Mouse (Mus musculus) heart, embryonic 12.5 days (tissue): ENCODE data around the gene Tex44. TPM values are rescaled to one million over a fixed set of nuclear protein-coding genes. Genes with fewer than 3 reads are reported as not detected.
A peak's percentile ranks its signal among the peaks of the same experiment; 100 is the strongest.

Experiments used
- ATAC-seq: fragments of 200-750 bp; cut with Nextera tagmentation; 2 replicates; pipeline ENCODE4 v1.8.0; 2017; ENCODE audit warnings: moderate TSS enrichment, moderate library complexity; ENCODE audit not compliant: insufficient number of reproducible peaks, low FRiP score
- H3K27ac ChIP-seq: fragments of 300-500 bp; sonication (generic); 2 replicates; pipeline ENCODE4 v1.5.1; 2016; ENCODE audit warnings: mild to moderate bottlenecking, moderate library complexity; ENCODE audit not compliant: poor library complexity, severe bottlenecking
- H3K27me3 ChIP-seq: fragments of 300-500 bp; sonication (generic); replicated peaks from 2 replicates; pipeline ENCODE4 v1.6.1; 2016; ENCODE audit warnings: mild to moderate bottlenecking, moderate library complexity
- H3K36me3 ChIP-seq: fragments of 300-500 bp; sonication (generic); 2 replicates; pipeline ENCODE4 v1.6.1; 2016; ENCODE audit warnings: mild to moderate bottlenecking, moderate library complexity
- H3K4me1 ChIP-seq: fragments of 300-500 bp; sonication (generic); replicated peaks from 2 replicates; pipeline ENCODE4 v1.6.1; 2016; ENCODE audit warnings: mild to moderate bottlenecking
- H3K4me2 ChIP-seq: fragments of 300-500 bp; sonication (generic); 2 replicates; pipeline ENCODE4 v1.6.1; 2016; ENCODE audit warnings: mild to moderate bottlenecking, moderate library complexity
- H3K4me3 ChIP-seq: fragments of 300-500 bp; sonication (generic); 2 replicates; pipeline ENCODE4 v1.5.1; 2016; ENCODE audit warnings: mild to moderate bottlenecking
- H3K9ac ChIP-seq: fragments of 300-500 bp; sonication (generic); 2 replicates; pipeline ENCODE4 v1.6.1; 2016; ENCODE audit warnings: mild to moderate bottlenecking, moderate library complexity
- H3K9me3 ChIP-seq: fragments of 300-500 bp; sonication (generic); replicated peaks from 2 replicates; pipeline ENCODE4 v1.6.1; 2016; ENCODE audit warnings: mild to moderate bottlenecking, moderate library complexity
- whole genome bisulfite sequencing: fragments of 180-500 bp; shearing (Covaris S2); methylation state at CpG from one replicate; pipeline ENCODE4 v1.1.7; 2016; 5-methylcytosine and 5-hydroxymethylcytosine counted together
- polyA plus RNA-seq: library from polyadenylated mRNA; unstranded; fragments of >200 nt; fragmentation: Nextera tagmentation; extraction: Ambion mirVana; gene quantifications from 2 replicates; pipeline ENCODE4 v1.2.1, GENCODE M21; 2016

The Tex44 gene
- polyA plus RNA-seq, 1 experiment from 2014 or later: not detected

DNA sequence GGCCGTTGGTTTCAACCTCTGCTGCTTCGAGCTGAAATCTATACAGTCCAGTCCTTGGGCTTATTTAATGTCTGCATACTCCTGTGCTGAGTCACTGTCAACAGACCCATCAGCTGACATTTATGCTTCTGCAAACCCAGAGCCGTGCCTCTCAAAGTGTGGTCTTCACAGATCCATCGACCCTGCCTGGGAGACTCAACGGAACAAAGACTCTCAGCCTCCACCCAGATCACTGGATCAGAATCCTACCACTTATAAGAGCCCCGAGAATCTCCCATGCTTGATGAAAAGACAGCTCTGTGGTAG lies 11.8 kb downstream of the Tex44 start:
- Histone ChIP-seq H3K27me3 (no peaks in the 10 kb centered on the region), H3K9ac (peak overlapping the region; percentile 37; the same call in 1 of the 2 replicates), H3K4me2 (no peak overlapping the region), H3K4me3 (no peak overlapping the region), H3K4me1 (peaks cover 73% of the 10 kb centered on the region), H3K27ac (peak overlapping the region; percentile 24; the same call in 1 of the 2 replicates), H3K9me3 (no peaks in the 10 kb centered on the region), H3K36me3 (no peaks in the 10 kb centered on the region)
- WGBS: 41% methylated on average over 6 of the region's 6 CpGs
- ATAC-seq: no peak

DNA sequence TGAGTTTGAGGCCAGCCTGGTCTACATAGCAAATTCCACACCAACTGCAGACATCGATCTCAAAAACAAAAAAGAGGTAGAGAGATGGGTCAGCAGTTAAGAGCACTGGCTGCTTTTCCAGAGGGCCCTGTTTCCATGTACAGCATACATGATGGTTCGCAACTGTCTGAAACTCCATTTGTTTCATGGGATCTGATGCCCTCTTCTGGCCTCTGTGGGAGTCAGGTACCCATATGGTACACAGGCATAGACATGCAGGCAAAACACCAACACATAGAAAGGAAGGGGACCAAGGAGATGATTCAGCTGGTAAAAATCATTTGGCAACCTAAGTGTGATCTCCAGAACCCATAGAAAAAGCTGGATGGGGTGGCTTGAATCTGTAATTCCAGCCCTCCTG lies 12.4 kb downstream of the Tex44 start:
- 72% methylated on average over 2 of the region's 2 CpGs for WGBS
- peaks cover 77% of the 10 kb centered on the region for H3K4me1 ChIP-seq

DNA sequence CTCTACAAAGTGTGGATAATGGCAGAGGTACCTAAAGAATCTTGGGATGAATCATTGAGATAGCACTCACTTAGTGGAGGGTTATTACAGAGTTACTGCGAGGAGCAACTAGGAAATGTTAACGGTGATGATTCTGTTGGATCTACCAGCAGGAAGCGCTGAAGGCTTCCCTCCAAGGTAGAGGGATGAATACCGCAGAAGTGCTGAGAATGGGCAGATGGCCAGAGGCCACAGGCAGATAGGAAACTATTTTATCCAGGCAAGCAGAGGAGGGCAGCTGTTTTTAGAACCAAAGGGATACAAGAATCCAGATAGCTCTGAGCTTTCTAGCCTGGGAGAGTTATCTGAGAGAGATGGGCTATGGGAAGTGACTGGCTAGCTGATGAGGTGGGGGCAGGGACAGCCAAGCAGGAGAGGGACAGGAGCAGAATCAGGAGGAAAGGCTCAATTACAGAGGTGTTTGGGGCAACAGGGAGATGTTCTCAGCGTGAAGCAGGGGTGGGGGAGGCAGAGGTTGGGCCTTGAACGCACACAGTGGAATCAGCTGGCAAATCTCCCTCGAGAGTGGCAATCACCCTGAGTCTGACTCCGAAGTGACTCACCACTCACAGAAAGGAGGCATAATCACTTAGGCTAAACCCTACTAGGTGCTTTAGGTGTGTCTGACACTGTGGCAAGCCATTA lies 13.5 kb downstream of the Tex44 start:
- Histone ChIP-seq H3K4me2 (peak overlapping the region; percentile 76; the same call in 1 of the 2 replicates), H3K4me1 (peaks cover 77% of the 10 kb centered on the region)

More for the DNA sequence above, 12.4 kb downstream of the Tex44 start:
- peak overlapping the region; percentile 24; the same call in 1 of the 2 replicates for H3K27ac ChIP-seq
- H3K9ac ChIP-seq: no peak overlapping the region
- no peak for ATAC-seq
- H3K9me3 ChIP-seq: no peaks in the 10 kb centered on the region
- H3K36me3 ChIP-seq: no peaks in the 10 kb centered on the region
- H3K4me2 ChIP-seq: no peak overlapping the region
- no peaks in the 10 kb centered on the region for H3K27me3 ChIP-seq
- no peak overlapping the region for H3K4me3 ChIP-seq

DNA sequence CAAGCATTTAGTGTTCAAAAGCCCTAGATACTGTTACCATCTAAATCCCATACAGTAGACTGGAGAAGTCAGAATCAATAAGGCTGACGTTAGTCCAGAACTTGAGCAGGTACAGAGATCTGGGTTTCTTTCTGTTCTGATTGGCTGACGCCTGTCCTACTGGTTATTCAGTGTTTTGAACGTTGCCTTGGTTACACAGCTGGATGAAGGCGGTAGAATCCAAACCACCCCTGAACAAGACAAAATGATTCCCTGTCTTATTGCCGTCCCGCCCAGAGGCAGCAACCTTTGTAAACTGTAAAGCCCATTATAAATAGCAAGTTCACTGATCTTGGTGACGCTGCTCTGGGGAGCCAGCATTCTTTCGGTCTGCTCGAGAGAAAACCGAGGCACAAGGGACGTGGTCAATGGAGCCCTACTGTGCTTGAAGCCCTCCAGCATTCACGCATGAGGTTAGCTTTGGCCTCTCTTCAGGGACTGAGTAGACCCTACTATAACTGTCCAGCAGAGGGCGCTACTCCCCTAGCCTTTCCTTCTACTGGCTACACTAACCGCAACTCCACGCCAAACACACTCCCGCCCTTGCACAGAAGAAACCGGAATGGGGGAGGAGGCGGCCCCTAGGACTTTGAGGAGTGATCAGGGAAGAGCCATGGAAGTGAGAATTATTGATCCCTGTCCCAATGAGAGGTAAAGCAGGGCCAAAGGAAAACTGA lies 14.2 kb downstream of the Tex44 start:
- H3K4me3 ChIP-seq: peak overlapping the region; percentile 46
- peak; percentile 78 for ATAC-seq
- WGBS: 6% methylated on average over 18 of the region's 18 CpGs
- no peaks in the 10 kb centered on the region for H3K36me3 ChIP-seq
- peak overlapping the region; percentile 85 for H3K9ac ChIP-seq
- no peaks in the 10 kb centered on the region for H3K27me3 ChIP-seq
- H3K9me3 ChIP-seq: no peaks in the 10 kb centered on the region
- peaks cover 70% of the 10 kb centered on the region for H3K4me1 ChIP-seq
- H3K27ac ChIP-seq: peak overlapping the region; percentile 98
- H3K4me2 ChIP-seq: peak overlapping the region; percentile 76

More for the DNA sequence above, 13.5 kb downstream of the Tex44 start:
- Histone ChIP-seq H3K4me3 (no peak overlapping the region), H3K27me3 (no peaks in the 10 kb centered on the region), H3K27ac (peak overlapping the region; percentile 82), H3K36me3 (no peaks in the 10 kb centered on the region), H3K9me3 (no peaks in the 10 kb centered on the region), H3K9ac (peak overlapping the region; percentile 58)
- no peak for ATAC-seq
- WGBS: 7% methylated on average over 8 of the region's 8 CpGs

DNA sequence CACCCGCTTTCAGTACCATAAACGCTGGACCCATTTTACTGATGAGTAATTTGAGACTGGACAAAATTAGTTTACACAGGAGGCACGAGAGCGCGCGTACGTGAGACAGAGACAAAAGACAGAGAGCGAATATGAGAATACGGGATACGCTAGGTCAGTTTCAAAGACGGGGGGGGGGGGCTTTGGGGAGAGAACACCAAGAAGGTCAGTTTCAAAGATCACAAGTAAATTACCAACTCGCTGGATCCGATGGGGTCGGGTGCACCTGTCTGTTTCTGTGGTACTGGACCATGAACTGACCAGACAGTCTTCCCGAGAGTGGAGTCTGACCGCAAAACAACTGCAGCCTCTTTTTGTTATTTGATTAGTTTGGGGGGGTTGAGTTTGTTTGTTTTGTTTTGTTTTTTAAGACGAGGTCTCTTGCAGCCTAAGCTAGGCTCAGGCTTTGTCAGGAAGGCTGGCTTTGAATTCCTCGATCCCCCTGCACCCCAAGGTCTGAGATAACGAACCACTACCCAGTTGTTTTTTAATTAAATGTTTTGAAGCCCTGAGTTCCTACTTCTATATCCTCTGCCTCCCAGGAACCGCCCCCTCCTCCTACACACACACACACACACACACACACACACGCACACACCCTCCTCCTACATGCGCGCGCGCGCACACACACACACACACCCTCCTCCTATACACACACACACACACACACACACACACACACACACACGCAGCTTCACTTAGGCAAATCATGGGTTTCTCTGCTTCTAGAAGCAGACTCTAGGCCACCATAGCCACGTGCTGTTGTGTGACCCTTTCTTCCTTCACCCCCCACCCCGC lies 15.0 kb downstream of the Tex44 start:
- Histone ChIP-seq H3K27me3 (no peaks in the 10 kb centered on the region), H3K36me3 (no peaks in the 10 kb centered on the region), H3K9me3 (no peaks in the 10 kb centered on the region), H3K4me2 (peak overlapping the region; percentile 76), H3K27ac (peak overlapping the region; percentile 98), H3K4me3 (peak overlapping the region; percentile 46), H3K9ac (peak overlapping the region; percentile 85), H3K4me1 (peaks cover 63% of the 10 kb centered on the region)
- ATAC-seq: peak; percentile 51
- under 1% methylated on average over 28 of the region's 29 CpGs for WGBS

DNA sequence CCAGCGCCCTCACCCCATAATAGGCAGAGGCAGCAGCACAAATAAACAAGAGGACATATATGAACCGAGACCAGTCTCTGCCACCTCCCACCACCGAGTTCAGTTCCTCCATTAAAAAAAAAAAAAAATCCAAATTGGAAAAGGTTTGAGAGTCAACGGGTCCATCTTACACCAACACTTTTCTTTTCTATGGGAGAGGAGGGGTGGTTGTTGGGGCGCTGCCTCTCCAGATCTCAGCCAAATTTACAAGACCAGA lies 15.5 kb downstream of the Tex44 start:
- ATAC-seq: no peak; the same call in 1 of the 2 replicates

DNA sequence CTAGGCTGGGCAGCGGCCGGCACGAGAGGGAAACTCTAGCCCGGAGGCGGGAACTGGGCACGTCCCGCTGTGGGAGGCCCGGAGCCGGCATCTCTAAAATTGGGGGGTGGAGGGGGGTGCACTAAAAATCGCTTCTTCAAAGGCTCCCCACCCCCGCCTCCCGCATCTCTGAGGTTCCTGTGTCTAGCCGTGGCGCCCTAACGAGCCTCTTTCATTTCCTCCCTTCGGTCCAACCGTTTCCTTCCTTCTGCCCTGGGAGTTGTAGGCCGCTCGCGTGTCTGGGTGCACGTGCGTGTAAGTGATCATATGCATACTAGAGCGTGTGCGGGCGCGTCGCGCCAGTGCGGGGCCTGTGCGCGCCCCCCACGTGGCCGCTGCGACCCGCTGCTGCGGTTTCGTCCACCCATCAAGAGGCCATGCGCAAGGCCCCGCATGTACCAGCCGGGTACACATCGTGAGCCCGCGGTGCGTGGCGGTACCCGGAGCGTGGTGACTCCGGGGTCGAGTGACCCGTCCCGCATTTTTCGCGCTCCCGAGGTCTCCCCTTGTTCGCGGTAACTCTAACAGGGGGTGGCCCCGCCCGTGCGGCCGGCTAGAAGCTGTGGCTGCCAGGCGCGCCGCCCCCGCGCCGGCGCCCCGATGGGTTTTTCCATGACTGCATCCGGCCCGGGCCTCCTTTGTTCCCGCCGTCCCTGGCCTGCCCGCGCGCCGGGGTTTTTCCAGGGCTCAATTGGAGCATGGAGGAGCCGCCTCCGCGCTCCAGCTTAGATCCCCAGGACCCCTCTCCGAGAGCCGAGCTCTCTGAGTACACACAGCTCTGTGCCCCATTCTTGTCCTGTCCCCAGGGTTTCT lies 16.1 kb downstream of the Tex44 start:
- H3K36me3 ChIP-seq: no peaks in the 10 kb centered on the region
- H3K4me3 ChIP-seq: peak overlapping the region; percentile 46
- peak; percentile 74 for ATAC-seq
- H3K27ac ChIP-seq: peak overlapping the region; percentile 98
- H3K4me2 ChIP-seq: peak overlapping the region; percentile 76
- H3K27me3 ChIP-seq: no peaks in the 10 kb centered on the region
- under 1% methylated on average over 81 of the region's 81 CpGs for WGBS
- peaks cover 56% of the 10 kb centered on the region for H3K4me1 ChIP-seq
- peak overlapping the region; percentile 85 for H3K9ac ChIP-seq
- H3K9me3 ChIP-seq: no peaks in the 10 kb centered on the region

More for the DNA sequence above, 15.5 kb downstream of the Tex44 start:
- Histone ChIP-seq H3K4me2 (peak overlapping the region; percentile 76), H3K4me1 (peaks cover 57% of the 10 kb centered on the region), H3K36me3 (no peaks in the 10 kb centered on the region), H3K27ac (peak overlapping the region; percentile 98), H3K9me3 (no peaks in the 10 kb centered on the region), H3K9ac (peak overlapping the region; percentile 85), H3K27me3 (no peaks in the 10 kb centered on the region), H3K4me3 (peak overlapping the region; percentile 46)
- WGBS: 0% methylated on average over 5 of the region's 5 CpGs

DNA sequence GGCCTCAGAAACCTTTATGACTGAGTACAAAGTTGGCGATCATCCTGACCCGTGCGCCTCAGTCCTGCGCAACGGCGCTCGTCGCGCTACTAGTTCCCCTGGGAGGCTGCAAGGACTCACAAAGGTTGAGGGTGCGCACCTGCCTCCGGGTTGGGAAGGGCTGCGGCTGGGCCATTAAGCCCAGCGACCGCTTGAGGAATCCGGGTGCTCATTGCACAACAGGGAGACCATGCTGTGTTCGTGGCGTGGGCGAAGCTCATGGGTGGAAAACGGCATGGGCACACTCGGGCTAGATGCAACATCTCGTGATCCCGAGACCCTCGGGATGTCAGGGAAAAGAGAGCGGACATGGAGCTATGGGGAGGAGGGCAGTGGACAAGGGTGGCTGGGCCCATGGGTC lies 16.7 kb downstream of the Tex44 start:
- H3K4me1 ChIP-seq: peaks cover 56% of the 10 kb centered on the region
- 5% methylated on average over 24 of the region's 24 CpGs for WGBS
- no peaks in the 10 kb centered on the region for H3K36me3 ChIP-seq
- peak overlapping the region; percentile 85 for H3K9ac ChIP-seq
- H3K27me3 ChIP-seq: no peaks in the 10 kb centered on the region
- no peak; the same call in 1 of the 2 replicates for ATAC-seq
- H3K4me3 ChIP-seq: peak overlapping the region; percentile 46
- peak overlapping the region; percentile 98 for H3K27ac ChIP-seq
- peak overlapping the region; percentile 76 for H3K4me2 ChIP-seq
- no peaks in the 10 kb centered on the region for H3K9me3 ChIP-seq

DNA sequence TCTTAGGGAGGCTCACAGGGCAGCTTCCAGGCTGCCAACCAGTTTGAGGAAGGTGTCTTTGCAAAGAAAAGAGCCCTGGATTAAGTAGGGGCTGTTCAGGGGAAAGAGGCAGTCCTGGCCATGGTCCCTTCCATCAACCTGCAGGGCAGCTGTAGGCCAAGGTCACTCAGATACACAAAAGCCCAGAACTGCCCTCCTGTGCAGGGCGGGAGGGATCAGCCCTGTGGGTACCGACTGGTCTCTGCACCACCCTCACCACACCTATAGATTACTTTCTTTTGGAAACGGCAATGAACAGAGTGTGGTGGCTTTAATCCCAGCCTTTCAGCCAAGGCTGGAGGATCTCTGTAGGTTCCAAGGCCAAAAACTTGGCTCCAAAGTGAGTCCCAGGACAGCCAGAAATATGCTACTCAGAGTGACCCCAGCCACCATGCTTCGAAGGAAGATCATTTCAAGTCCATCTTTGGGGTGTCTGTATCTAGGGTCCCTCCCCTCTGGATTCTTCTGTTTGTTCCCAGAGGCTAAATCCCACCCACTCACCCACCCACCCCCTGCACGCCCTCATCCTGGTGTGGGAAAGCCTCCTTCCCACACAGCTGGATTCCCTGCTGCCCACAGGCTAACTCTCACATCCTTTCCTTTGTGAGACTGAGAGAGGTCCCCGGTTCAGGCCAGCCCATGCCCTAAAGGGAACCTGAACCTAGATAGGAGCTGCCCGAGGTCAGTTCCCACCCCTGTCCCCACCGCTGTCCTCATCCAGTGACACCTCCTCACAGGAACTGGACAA lies 17.4 kb downstream of the Tex44 start:
- Histone ChIP-seq H3K4me3 (no peak overlapping the region), H3K9me3 (no peaks in the 10 kb centered on the region), H3K27ac (peak overlapping the region; percentile 98), H3K4me1 (peaks cover 55% of the 10 kb centered on the region), H3K27me3 (no peaks in the 10 kb centered on the region), H3K4me2 (peak overlapping the region; percentile 76), H3K36me3 (no peaks in the 10 kb centered on the region), H3K9ac (peak overlapping the region; percentile 85; the same call in 1 of the 2 replicates)
- 53% methylated on average over 8 of the region's 8 CpGs for WGBS
- no peak for ATAC-seq
